Mouse (Mus musculus): ENCODE data around the gene Glyctk.

Glyctk gene

DNA sequence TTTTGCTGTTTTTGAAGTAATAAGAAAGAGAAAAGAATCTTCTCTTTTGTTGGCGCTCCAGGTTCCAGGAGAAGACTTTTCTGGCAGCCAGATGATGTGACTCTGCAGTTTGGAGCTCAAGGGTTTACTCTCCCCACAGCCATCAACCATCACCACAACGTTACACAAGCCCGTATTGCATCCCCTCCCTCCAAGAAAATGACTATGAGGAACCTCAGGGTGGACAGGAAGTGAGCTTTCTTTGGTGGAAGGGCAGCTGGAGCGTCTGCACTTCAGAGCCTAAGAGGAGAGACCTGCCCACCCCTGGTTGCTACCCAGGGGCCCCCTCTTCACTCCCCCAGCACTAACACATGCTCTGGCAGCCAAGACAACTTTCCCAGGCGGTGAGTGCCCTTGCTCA lies 10.7 kb downstream of the Glyctk start:
- DNase-seq (ENCODE audit: low spot score) = no peak

DNA sequence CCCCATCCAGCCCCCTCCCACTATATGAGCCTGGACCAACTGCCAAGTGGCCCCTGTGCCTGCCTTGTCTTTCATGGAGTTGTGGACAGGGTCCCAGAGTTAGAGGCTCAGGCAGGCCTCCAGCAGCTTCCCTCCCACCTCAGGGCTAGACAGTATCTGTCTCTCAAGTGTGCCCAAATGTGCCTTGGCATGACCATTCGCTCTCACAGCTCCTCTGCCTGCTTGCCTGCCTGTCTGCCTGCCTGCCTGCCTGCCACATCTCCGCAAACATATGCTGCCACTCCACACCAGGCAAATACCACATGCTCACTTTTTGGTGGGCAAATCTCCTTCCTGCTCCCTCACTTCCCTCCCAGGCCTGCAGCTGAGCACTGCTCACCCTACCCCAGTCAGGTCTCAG lies 12.4 kb downstream of the Glyctk start:
- no peak for DNase-seq (ENCODE audit: low spot score)

DNA sequence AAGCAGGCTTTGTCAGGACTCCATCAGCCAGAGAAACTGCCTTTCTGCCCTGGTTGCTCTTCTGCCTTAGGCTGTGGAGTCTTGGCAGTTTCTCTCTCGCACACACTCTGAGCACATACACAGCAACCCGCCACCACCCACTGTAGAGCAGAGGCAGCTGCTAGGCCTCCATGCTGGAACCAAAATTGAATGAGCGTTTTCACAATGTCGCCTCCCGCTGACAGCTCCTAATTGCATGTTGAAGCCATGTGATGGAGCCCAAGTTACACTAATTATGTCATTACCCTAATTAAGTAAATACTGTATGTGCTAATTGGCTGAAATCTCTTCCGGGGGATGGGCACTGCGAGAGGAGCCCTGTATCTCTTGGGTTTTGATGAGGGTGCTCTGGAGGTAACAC lies 13.8 kb downstream of the Glyctk start:
- no peak for DNase-seq (ENCODE audit: low spot score)

DNA sequence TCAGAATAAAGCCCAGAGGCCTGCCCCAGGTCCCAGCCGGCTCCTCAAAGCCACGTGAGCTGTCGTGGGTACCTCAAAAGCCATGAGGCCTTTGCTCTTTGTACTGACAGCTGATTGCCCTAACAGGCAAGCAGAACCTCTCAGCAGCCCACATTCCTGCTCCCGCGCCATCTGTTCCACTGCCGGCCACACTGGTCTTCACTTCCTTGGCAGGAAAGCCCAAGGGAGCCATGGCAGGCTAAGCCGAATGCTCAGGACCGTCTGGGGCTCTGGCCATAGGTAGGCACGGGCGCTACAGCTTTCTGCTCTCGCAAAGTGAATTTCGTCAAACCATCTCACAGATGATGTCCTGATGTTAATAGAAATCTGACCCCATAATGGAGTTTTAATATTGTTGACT lies 16.0 kb downstream of the Glyctk start:
- DNase-seq (ENCODE audit: low spot score) = no peak

DNA sequence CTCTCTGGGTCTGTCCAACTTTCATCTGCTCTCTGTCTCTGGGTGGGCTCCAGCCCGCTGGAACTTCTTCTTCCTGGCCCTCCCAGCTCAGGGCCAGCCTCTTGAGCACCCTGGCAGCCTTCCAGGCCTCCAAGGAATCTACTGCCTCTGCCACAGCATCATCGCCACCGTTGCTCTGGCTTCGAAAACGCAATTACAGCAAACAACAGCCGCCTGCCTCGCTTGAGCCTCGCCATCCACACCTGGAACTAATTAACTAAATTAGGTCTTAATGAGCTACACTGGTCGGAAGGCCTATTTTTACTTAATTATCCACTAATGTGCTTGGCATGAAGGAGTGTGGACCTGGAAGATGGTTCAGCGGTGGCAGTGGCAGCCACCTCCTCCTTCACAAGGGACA lies 18.2 kb downstream of the Glyctk start:
- no peak for DNase-seq (ENCODE audit: low spot score)

DNA sequence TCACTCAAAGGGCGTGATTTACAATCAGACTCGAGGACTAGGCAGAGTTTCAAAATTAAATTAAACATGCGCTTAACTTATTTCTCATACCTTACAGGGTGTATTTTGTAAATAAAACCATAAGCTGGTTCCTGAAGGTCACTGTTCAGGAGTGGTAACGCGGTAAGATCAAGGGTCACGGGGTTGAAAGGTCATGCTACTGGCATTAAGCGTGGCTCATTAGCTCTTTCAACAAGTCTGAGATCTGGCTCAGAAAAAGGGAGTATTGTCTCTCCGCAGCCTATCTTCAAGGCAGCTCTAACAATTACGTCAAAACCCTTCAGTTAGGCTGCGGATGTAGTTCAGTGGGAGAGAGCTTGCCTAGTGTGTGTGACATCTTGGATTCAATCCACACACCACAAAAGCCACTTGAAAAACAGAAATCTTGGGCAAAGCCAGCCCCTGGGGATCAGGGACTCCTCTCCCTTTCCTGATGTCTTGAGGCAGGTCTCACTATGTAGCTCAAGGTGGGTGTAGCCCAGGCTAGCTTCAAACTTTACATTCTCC lies 20.2 kb downstream of the Glyctk start:
- DNase-seq (ENCODE audit: low spot score) = peak; percentile 72

DNA sequence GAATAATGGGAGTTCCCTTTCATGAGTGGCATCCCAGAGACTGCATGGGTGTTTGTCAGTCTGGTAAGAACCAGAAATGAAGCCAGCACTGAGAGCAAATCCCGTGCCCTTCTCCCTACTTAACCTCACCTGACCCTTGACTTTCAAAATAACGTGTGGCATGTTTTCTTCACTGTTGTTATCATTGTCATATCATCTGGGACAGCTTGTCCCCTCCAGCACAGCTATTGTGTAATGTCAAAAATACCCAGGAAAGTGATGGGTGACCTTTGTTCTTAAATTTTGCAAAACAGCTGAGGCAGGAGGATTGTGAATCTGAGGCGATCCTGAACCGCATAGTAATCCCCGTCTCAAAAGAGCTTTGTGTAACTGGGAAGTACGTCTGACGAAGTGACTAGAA lies 27.7 kb downstream of the Glyctk start:
- DNase-seq (ENCODE audit: low spot score) = no peak

DNA sequence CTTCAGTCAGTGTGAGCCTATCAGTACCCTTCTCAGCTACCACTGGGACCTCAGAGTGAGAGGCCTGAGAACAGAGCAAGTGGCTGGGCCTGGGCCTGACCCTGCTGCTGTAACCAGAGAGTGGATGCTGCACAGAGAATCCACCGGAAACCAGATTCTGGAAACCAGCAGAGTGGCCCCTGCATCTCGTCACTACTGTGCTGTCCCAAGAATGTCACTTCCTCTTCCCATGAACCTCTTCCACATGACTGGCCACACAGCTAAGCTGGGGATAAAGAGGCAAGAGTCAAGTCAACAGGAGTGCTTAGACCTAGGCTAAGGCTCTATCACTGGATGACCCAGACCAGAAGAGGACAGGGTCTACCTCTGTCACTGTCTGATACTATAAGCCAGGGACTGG lies 28.9 kb downstream of the Glyctk start:
- no peak for DNase-seq (ENCODE audit: low spot score)

DNA sequence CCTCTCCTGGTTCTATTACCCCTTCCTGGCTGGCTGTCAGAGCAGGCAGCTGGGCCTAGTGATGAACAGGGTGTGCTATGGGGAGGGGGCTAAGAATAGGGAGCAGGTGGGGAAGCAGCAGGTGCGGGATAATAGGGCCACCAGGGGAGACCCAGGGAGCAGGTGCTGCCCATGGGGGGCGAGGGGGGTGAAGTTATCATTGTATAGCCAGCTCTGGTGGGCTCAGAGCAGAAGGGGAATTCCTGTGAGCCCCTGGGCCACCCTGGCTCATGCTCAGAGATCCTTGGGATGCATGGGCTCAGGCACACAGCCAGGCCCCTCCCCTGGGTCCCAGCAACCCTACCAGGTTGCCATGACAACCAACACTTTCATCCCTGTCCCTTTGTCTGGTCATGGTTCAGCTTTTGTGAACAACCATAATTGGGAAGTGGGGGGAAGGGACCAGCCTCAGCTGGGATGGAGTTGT lies 31.1 kb downstream of the Glyctk start:
- DNase-seq (ENCODE audit: low spot score) = peak; percentile 92

DNA sequence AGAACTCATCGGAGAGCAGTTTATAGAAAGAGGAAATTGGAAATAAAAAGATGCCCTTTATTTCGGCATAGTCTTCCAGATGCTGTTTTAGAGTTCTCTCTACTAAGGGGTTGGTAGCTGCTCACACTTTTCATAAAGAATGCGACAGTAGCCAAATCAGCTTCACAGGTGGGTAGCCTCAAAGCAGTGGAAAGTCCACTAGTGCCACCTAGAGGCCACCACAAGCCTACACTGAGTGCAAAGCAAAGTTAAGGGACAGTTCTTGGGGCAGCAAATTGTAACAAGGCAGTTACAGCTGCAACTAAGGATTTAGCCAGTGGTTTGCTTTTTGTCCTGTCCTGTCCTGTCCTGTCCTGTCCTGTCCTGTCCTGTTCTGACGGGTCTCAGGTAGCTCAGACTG lies 34.3 kb downstream of the Glyctk start:
- DNase-seq (ENCODE audit: low spot score) = peak; percentile 73

DNA sequence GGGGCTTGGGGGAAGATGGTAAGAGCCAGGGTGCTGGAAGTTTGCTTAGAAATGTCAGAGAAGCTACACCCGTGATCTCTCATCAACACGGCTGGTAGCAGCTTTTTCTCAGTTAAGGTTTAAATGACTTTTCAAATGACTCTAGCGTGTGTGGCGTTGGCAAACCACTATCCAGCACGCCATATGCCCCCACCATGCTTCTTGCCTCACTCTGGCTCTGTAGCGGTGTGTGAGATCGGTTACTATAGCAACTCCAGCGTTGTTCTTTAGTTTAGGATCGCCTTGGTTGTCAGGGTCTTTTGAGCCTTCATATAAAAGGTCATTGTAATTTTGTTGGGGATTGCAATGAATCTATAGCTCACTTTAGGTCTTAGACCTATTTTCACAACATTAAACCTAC lies 38.9 kb downstream of the Glyctk start:
- DNase-seq (ENCODE audit: low spot score) = no peak

DNA sequence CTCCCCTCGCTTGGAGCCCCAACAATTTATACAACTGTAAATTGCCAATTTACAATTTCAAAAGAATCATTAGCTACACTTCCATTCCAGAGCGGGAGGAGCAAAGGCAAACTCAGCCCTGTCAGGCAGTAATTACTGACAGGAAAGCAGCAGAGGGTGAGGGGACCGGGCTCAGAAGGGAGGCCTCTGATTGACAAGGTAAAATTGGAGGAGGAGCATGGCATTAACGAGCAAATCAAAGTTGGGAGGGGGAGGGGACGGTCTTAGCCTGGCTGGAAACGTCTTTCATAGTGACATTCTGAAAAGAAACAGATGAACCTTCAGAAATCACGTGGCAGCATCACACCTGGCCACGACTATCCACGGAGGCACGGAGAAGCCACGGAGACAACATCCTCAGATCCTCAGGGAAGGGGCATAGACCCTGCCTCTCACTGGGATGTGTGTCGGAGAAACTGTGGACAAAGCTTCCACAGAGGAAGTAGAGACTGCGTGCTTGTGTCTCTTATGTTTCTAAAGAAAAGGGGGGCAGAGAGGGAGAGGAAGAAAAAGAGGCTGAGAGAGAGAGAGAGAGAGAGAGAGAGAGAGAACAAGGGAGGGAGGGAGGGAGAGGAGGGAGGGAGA lies 42.0 kb downstream of the Glyctk start:
- peak; percentile 41 for DNase-seq (ENCODE audit: low spot score)

DNA sequence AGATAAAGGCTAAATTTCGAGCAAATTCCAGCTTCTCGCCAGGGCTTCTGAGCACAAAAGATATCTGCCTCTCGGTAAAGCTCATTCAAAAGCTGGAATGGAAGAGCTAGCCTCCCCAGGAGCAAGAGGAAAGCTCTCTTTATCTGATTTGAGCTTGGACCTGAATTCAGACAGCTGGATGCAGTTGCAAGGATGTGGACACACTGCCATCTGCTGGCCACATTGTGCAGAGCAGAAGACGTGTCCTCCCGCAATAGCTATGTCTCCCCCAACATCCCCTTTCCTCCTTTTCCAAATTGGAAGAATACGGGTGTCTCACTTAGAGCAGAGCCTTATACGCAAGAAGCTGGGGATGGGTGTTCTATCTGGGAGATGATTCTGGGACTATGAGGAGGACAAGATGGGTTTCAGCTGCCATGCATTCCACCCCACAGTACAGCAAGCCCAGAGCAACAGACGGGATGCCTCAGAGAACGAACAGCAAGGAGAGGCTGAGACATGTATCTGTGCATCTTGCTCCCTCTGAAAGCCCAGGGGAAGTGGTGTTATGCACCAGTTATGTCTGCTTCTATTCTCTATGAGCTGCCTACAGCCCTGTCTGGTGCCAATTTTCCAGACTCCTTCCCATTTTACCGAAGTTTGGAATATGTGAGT lies 45.0 kb downstream of the Glyctk start:
- DNase-seq (ENCODE audit: low spot score) = peak; percentile 84

DNA sequence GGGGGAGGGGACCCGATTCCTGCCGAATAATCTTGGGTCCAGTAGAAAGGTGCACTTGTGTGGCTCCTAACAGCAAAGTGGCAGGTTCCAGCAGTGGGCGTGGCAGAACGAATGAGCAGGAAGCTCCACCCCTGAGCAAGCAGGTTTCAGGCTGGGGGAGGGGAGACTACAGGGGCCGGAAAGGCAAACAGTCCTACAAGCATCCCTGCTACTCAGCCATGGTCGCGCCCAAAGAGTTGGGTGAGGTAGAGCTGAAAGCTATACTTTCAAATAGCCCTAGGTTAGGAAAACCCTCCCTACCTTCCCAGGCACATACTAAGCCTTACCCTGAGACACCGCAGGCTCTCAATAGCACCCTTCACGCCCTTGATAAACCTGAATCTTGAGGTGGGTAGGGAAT lies 51.7 kb downstream of the Glyctk start:
- no peak for DNase-seq (ENCODE audit: low spot score)

DNA sequence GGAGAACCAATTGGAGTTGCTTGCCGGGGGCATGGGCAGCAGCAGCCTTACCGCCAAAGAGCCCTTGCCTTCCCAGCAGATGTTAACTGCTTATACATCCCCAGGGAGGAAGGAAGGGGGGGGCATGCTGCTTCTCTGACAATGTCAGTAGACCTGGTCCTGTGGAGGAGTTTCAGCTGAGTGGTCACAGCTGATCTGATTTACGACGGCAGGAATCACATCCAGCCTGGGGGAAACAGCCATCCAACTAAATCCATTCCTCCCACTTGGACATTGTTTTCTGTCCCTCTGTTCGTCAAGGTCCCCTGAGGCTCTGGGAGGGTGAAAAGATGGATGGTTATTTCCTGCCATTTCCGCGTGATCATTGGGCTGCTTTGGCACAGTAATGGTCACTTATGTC lies 53.5 kb downstream of the Glyctk start:
- no peak for DNase-seq (ENCODE audit: low spot score)

Data from embryo, embryonic 10.5 days (tissue).